Mouse (Mus musculus) forebrain, embryonic 16.5 days (tissue): ENCODE data around the gene Cop1. TPM values are rescaled to one million over a fixed set of nuclear protein-coding genes. Genes with fewer than 3 reads are reported as not detected.

Experiments
- ATAC-seq: fragments of 200-750 bp; cut with Nextera tagmentation; 2 replicates; pipeline ENCODE4 v1.8.0; 2017; ENCODE audit warnings: mild to moderate bottlenecking, moderate library complexity
- H3K27ac ChIP-seq: fragments of 300-500 bp; sonication (generic); 2 replicates; pipeline ENCODE4 v1.5.1; 2014; ENCODE audit warnings: low read length, control low read depth
- H3K27me3 ChIP-seq: fragments of 300-500 bp; sonication (generic); replicated peaks from 2 replicates; pipeline ENCODE4 v1.6.1; 2014; ENCODE audit warnings: low read length; ENCODE audit not compliant: control insufficient read depth, insufficient read depth
- H3K36me3 ChIP-seq: fragments of 300-500 bp; sonication (generic); 2 replicates; pipeline ENCODE4 v1.6.1; 2014; ENCODE audit not compliant: control insufficient read depth, insufficient read depth
- H3K4me1 ChIP-seq: fragments of 300-500 bp; sonication (generic); replicated peaks from 2 replicates; pipeline ENCODE4 v1.6.1; 2014; ENCODE audit warnings: low read length; ENCODE audit not compliant: control insufficient read depth, insufficient read depth
- H3K4me2 ChIP-seq: fragments of 300-500 bp; sonication (generic); 2 replicates; pipeline ENCODE4 v1.6.1; 2014; ENCODE audit warnings: mild to moderate bottlenecking, low read length, control low read depth
- H3K4me3 ChIP-seq: fragments of 300-500 bp; sonication (generic); replicated peaks from 2 replicates; pipeline ENCODE4 v1.5.1; 2014; ENCODE audit warnings: mild to moderate bottlenecking, low read length, control low read depth
- H3K9ac ChIP-seq: fragments of 300-500 bp; sonication (generic); replicated peaks from 2 replicates; pipeline ENCODE4 v1.6.1; 2014; ENCODE audit warnings: low read depth, low read length, control low read depth
- H3K9me3 ChIP-seq: fragments of 300-500 bp; sonication (generic); 2 replicates; pipeline ENCODE4 v1.6.1; 2016; ENCODE audit warnings: low read length; ENCODE audit not compliant: control insufficient read depth
- WGBS: fragments of 180-500 bp; shearing (Covaris S2); extraction: QIAGEN DNeasy Blood & Tissue Kit; methylation state at CpG from one replicate; pipeline ENCODE4 v1.1.7; 2014; 5-methylcytosine and 5-hydroxymethylcytosine counted together
- polyA plus RNA-seq: library from polyadenylated mRNA; unstranded; fragments of >200 nt; fragmentation: Nextera tagmentation; extraction: Ambion mirVana; gene quantifications from 2 replicates; pipeline ENCODE4 v1.2.1, GENCODE M21; 2015

Cop1 gene
- polyA plus RNA-seq, 1 experiment from 2014 or later: 24.3 TPM

DNA sequence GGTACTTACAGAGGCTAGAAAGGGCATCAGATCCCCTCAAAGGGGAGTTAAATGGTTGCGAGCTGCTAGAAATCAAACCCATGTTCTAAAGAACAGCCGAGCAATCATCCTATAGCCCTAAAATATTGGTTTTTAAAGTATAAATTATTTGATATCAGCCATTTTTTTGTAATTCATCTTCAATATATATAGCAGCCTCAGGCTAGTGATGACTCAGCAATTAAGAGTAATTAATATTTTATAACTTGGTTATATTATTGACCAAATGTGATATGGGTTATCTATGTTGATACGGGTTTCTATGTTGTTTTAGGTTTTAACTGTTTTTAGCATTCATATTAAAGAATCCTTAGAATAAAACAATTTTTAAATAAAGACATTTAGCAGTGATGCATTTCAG is 31.7 kb downstream of the Cop1 start:
- H3K27me3 ChIP-seq: no peaks in the 10 kb centered on the region
- ATAC-seq: no peak
- H3K9me3 ChIP-seq: no peaks in the 10 kb centered on the region
- H3K36me3 ChIP-seq: peaks cover 2% of the 10 kb centered on the region; the same call in 1 of the 2 replicates
- no peak overlapping the region for H3K4me3 ChIP-seq
- H3K4me1 ChIP-seq: no peaks in the 10 kb centered on the region
- no peak overlapping the region for H3K27ac ChIP-seq
- no peak overlapping the region for H3K9ac ChIP-seq
- WGBS: 97% methylated on average over 3 of the region's 3 CpGs
- no peak overlapping the region for H3K4me2 ChIP-seq

- Histone ChIP-seq H3K36me3 (peaks cover 3% of the 10 kb centered on the region), H3K4me2 (no peak overlapping the region), H3K9me3 (no peaks in the 10 kb centered on the region), H3K4me1 (no peaks in the 10 kb centered on the region), H3K27me3 (no peaks in the 10 kb centered on the region), H3K4me3 (no peak overlapping the region), H3K9ac (no peak overlapping the region), H3K27ac (no peak overlapping the region)
- WGBS: 94% methylated on average over 1 of the region's 1 CpGs
- no peak for ATAC-seq
Measured at GRCm38 (mm10) chr1:159280072-159280471, 48.0 kb downstream of the Cop1 start.

GRCm38 (mm10) chr1:159281861-159282260 is 49.7 kb downstream of the Cop1 start:
- Histone ChIP-seq H3K9ac (no peak overlapping the region), H3K9me3 (no peaks in the 10 kb centered on the region), H3K27me3 (no peaks in the 10 kb centered on the region), H3K27ac (no peak overlapping the region), H3K4me1 (no peaks in the 10 kb centered on the region), H3K4me2 (no peak overlapping the region), H3K36me3 (peaks cover 3% of the 10 kb centered on the region), H3K4me3 (no peak overlapping the region)
- ATAC-seq: no peak
- 93% methylated on average over 1 of the region's 1 CpGs for WGBS

DNA sequence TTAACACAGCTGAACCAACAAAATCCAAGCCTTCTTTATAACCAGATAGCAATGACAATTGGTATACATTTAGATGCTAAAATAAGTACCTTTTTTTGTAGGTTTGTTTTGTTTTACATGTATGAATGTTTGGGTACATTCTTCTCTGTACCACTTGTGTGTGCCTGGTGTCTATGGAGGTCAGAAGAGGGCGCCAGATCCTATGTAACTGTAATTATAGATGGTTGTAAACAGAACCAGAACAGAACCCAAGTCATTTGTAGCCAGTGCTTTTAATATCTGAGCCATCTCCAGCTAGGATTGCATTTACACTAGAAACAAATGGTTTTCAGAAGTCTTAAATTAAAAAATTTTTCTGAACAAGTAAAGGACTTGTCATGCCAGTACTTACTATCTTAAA is 54.7 kb downstream of the Cop1 start:
- Histone ChIP-seq H3K27me3 (no peaks in the 10 kb centered on the region), H3K9ac (no peak overlapping the region), H3K4me3 (no peak overlapping the region), H3K4me2 (no peak overlapping the region), H3K27ac (no peak overlapping the region), H3K36me3 (peaks cover 3% of the 10 kb centered on the region; the same call in 1 of the 2 replicates), H3K4me1 (no peaks in the 10 kb centered on the region), H3K9me3 (no peaks in the 10 kb centered on the region)
- ATAC-seq: no peak
- WGBS: 72% methylated on average over 1 of the region's 1 CpGs

- no peaks in the 10 kb centered on the region for H3K9me3 ChIP-seq
- no peaks in the 10 kb centered on the region for H3K4me1 ChIP-seq
- no peak overlapping the region for H3K9ac ChIP-seq
- no peak overlapping the region for H3K27ac ChIP-seq
- no peak overlapping the region for H3K4me2 ChIP-seq
- no peaks in the 10 kb centered on the region for H3K36me3 ChIP-seq
- peak; percentile 64; the same call in 1 of the 2 replicates for ATAC-seq
- H3K4me3 ChIP-seq: no peak overlapping the region
- H3K27me3 ChIP-seq: no peaks in the 10 kb centered on the region
Measured at GRCm38 (mm10) chr1:159290219-159290618, 58.1 kb downstream of the Cop1 start.

DNA sequence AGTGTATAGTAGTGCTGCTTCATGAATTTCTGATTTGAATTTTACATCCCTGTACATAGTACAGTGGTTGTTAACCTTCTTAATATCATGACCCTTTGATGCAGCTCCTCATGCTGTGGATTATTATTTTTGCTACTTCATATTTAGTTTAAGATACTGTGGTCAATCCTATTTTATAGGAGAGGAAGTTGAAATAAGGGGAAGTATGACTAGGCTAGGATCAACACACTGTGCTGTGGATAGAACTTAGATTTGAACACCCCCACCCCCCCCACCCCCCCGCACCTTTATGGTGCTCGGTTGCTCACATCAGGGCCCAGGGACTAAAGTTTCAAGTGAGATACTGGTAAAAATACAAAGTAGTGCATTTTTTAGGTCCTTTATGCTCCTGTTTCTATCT is 58.7 kb downstream of the Cop1 start:
- Histone ChIP-seq H3K36me3 (no peaks in the 10 kb centered on the region), H3K4me3 (no peak overlapping the region), H3K4me1 (no peaks in the 10 kb centered on the region), H3K4me2 (no peak overlapping the region), H3K27ac (no peak overlapping the region), H3K27me3 (no peaks in the 10 kb centered on the region), H3K9ac (no peak overlapping the region), H3K9me3 (no peaks in the 10 kb centered on the region)
- ATAC-seq: no peak
- WGBS: 95% methylated on average over 2 of the region's 2 CpGs

GRCm38 (mm10) chr1:159301418-159302082 is 69.4 kb downstream of the Cop1 start:
- H3K27ac ChIP-seq: no peak overlapping the region
- no peak overlapping the region for H3K4me3 ChIP-seq
- no peak overlapping the region for H3K9ac ChIP-seq
- no peaks in the 10 kb centered on the region for H3K27me3 ChIP-seq
- WGBS: 96% methylated on average over 7 of the region's 7 CpGs
- no peaks in the 10 kb centered on the region; the same call in 1 of the 2 replicates for H3K9me3 ChIP-seq
- no peaks in the 10 kb centered on the region; the same call in 1 of the 2 replicates for H3K36me3 ChIP-seq
- H3K4me2 ChIP-seq: no peak overlapping the region
- ATAC-seq: no peak
- H3K4me1 ChIP-seq: no peaks in the 10 kb centered on the region

DNA sequence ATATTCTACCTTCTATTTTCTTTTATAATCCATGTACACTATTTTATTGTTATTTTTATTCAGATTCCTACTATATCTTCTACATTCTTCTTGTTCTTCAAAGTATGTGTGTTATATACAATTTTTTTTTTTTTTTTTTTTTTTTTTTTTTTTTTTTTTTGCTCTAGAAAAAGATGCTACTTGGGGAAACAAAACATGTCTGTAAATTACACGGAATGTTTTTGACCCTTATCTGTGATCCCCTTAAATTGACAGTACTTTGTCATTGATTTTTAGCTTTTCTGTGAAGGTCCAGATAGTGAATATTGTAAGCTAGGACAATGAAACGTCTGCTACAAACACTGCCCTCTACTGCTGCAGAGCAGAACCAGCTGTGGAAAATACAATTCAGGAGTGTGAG is 81.5 kb downstream of the Cop1 start:
- Histone ChIP-seq H3K27me3 (no peaks in the 10 kb centered on the region), H3K9ac (no peak overlapping the region), H3K27ac (no peak overlapping the region), H3K4me1 (no peaks in the 10 kb centered on the region), H3K9me3 (no peaks in the 10 kb centered on the region), H3K36me3 (no peaks in the 10 kb centered on the region; the same call in 1 of the 2 replicates), H3K4me2 (no peak overlapping the region), H3K4me3 (no peak overlapping the region)
- ATAC-seq: no peak
- WGBS: 77% methylated on average over 2 of the region's 2 CpGs

DNA sequence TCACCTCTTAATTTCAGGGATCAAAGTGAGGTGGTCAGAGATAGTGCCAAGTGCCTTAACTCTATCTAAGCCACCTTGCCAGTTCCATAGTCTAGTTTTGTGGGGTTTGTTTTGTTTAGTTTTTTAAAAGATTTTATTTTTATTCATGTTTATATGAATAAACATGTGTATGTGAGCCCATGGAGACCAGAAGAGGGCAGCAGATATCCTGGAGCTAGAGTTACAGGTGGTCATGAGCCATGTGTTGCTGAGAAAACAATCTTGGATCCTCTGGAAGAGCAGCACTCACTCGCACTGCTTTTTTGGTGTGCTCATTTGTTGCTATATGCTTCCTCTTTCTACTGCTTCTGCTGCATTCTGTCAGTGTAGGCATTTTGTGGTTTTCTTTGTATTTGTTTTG is 90.5 kb downstream of the Cop1 start:
- H3K9ac ChIP-seq: no peak overlapping the region
- WGBS: 79% methylated on average over 1 of the region's 1 CpGs
- ATAC-seq: no peak
- H3K36me3 ChIP-seq: peaks cover 5% of the 10 kb centered on the region; the same call in 1 of the 2 replicates
- H3K27me3 ChIP-seq: no peaks in the 10 kb centered on the region
- H3K4me2 ChIP-seq: no peak overlapping the region
- no peak overlapping the region for H3K4me3 ChIP-seq
- no peak overlapping the region for H3K27ac ChIP-seq
- H3K9me3 ChIP-seq: no peaks in the 10 kb centered on the region
- H3K4me1 ChIP-seq: no peaks in the 10 kb centered on the region

DNA sequence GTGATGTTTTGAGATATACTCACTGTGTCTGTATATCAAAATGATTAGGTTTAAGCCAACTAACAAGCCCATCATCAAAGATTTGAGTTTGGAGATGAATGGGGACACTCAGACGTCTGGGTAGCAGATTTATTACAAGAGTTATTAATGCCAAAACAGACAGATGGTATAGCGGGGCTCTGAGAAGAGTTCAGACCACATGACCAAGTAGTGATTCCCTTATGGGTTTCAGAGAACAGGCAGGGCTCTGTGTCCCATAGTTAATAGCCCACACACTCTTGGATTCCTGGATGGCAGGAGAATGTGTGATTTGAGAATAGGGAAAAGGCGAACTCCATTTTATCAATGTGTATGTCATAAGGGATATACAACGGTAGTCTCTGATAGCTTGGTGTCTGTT is 98.9 kb downstream of the Cop1 start:
- WGBS: 70% methylated on average over 4 of the region's 4 CpGs
- no peak overlapping the region for H3K9ac ChIP-seq
- H3K9me3 ChIP-seq: no peaks in the 10 kb centered on the region
- no peaks in the 10 kb centered on the region for H3K4me1 ChIP-seq
- H3K27ac ChIP-seq: no peak overlapping the region
- H3K4me3 ChIP-seq: no peak overlapping the region
- peak; percentile 75 for ATAC-seq
- H3K4me2 ChIP-seq: no peak overlapping the region
- H3K27me3 ChIP-seq: no peaks in the 10 kb centered on the region
- peaks cover 6% of the 10 kb centered on the region; the same call in 1 of the 2 replicates for H3K36me3 ChIP-seq
